Mouse (Mus musculus) WW6 (cell line): ENCODE data around the gene Dnaja2.

Experiments
- DNase-seq: peaks from one replicate; pipeline ENCODE4 v3.0.0-alpha.2; 2013; ENCODE audit warnings: low read depth, low spot score

Dnaja2 gene

GRCm38 (mm10) chr8:85554391-85555180, 558 bp downstream of the Dnaja2 start:
- no peak for DNase-seq

DNA sequence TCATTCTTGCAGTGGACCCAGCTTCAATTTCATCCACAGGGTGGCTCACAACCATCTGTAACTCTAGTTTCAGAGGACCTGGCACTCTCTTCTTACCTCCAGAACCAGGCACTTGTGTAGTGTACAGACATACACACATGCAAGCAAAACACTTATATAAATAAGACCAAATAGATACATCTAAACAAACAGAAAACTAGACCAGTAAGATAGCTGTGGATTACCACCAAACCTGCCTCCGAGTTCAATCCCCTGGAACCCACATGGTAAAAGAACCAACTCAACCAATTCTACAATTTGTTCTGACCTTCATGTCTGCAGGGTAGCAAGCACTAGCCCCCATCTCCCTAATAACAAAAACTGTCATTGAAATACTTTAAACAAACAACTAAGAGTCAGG, 3.2 kb downstream of the Dnaja2 start:
- DNase-seq: no peak

DNA sequence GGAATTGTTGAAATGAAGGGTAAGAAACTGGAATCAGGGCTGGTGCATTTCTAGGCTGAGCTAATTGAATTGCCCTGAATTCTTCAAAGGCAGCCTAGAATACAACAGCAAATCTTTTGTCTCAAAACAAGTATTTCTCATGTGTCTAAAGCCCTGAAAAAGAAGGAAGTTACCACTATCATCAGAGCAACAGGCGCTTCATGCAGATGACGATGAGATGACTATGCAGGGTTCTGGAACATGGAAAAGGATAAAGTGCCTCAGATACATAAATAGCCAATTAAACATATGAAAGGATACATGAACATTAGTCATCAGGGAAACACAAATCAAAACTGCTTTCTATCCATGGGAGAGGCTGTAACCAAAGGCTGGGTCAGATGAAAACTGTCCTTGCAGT, 18.8 kb downstream of the Dnaja2 start:
- no peak for DNase-seq

DNA sequence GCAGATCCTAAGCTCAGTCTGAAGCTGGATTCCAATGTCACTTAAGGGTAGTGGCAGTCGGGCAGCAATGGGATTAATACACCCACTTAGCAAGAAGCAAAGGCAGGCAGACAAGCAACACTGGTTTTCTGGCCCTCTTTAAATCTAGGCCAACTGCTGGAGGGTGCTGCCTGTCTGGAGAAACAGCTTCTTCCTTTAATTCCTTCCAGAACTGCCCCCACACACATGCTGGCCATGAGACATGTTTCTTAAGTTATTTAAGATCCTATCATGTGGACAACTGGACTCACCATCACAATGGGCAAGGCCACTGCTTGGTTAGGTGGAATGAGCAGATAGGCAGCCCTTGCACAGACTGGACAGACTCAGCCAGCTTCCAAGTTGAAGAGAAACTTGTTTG, 21.0 kb downstream of the Dnaja2 start:
- no peak for DNase-seq

GRCm38 (mm10) chr8:85533434-85533833, 21.7 kb downstream of the Dnaja2 start:
- DNase-seq: no peak

GRCm38 (mm10) chr8:85532843-85533242, 22.3 kb downstream of the Dnaja2 start:
- no peak for DNase-seq

DNA sequence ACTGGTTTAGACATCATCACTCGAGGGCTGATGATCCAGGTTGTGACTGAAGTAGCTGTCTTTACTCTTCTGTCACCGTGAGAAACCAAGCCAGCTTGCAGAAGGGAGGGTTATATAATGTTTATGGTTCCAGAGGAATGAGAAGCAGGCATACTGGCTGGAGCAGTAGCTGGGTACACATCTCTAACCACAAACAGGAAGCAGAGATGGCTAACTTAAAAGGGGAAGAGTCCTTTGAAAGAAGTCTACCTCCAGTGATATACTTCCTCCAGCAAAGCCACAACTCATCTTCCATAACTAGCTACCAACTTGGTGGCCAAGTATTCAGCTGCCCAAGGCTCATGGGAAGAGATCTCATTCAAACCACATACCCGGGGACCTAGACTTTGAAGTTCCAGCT, 23.7 kb downstream of the Dnaja2 start:
- no peak for DNase-seq

DNA sequence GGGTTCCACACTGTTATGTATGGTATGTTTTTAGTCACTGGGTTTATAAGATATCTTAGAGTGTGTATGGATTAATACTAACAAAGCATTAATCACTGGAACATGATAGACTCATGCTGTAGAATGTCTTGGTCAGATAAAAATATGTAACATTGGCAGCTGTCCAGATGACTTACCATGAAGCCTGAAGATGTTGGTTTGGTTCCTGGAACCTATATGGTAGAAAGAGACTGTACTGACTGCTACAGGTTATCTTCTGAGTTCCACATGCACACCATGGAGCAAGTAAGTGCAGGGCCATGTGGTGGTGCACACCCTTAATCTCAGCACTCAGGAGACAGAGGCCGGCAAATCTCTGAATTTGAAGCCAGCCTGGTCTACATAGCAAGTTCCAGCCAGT, 24.4 kb downstream of the Dnaja2 start:
- no peak for DNase-seq

DNA sequence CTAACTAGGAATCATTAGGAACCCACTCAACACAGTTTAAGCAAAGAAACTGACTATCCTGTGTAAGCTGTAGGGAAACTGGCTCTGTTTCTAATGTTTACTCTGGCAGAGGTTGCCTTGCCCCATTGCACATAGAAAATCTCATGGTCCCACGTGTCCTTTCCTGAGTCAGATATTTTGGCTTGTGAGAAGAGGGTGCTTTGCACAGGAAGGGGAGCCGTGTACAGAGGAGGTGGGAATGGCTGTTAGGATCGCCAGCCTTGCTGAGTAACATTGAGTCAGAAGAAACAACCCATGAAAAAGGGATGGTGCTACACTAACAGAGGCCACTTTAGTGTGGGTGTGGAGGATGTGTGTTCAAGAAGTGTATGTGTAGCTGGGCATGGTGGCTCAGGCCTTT, 26.2 kb downstream of the Dnaja2 start:
- no peak for DNase-seq

GRCm38 (mm10) chr8:85526105-85526504, 29.0 kb downstream of the Dnaja2 start:
- DNase-seq: peak; percentile 43

DNA sequence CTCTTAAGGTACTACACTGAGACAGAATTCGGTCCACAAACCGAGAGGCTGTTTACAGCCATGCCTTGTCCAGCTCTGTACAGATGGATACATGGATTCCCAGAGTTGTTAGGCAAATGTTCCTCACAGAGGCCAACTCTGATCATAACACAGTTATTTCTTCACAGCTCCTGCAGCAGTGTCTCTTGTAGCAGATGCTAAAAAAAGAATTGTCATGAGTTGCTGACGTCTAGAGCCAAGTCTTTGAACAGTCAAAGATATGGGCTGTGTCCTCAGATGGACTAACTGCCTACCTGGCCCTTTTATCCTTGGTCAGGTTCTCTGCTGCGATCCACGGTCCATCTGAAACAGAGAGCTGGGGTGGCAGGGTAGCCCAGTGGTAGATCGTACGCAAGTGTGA, 31.1 kb downstream of the Dnaja2 start:
- DNase-seq: no peak

DNA sequence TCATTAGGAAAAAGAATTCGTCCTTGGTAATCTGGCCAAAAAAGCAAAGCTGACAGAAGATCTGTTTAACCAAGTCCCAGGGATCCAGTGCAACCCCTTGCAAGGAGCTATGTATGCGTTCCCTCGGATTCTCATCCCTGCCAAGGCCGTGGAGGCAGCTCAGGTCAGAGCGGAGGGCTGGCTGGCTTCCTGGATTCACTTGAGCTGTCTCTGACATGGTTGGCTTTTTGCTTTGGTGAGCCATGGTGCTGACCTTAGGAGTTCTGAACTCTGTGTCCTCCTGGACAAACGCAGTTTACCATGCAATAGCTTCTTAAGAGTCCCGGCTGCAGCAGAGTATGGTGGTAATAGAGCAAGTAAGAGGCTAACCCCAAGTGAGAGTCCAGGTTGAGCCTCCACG, 33.8 kb downstream of the Dnaja2 start:
- no peak for DNase-seq

DNA sequence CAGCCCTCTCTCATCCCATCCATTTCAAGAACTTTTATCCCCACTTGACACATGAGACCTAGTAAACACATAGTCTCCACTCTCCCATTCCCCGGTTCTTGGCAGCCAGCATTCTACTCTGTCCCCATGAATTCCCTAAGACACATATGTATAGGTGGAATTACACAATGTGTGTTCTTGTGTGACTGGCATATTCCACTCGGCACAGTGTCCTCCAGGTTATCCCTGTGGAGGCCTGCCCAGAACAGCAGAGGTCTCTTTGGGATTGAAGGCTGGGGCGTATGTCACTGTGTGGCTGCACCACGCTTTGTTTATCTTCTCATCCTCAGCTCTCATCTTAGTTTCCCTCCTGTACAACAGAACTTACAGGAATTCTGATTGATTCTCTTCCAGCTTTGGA, 34.6 kb downstream of the Dnaja2 start:
- DNase-seq: no peak

GRCm38 (mm10) chr8:85517956-85518355, 37.2 kb downstream of the Dnaja2 start:
- DNase-seq: no peak

- no peak for DNase-seq
These were observed 37.8 kb downstream of the Dnaja2 start for GRCm38 (mm10) chr8:85517336-85517735.

DNA sequence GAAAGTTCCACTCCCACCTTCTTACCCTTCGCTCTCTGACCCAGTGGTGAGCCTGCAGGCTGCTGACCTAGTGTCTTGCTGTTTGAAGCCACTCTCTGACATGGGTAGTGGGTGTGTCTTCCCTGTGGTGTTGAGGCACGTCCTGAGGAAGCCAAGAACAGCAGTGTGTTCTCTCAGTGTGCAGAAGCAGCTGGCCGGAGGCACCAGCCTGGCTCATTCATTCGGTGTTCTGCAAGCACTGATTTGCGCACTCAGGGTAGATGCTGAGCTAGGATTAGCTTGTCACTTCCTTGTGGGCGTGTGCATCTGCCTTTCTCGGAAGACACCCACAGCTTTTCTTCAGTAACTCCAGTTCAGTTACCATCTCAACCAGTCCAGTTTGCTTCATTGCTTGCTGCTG, 39.8 kb downstream of the Dnaja2 start:
- no peak for DNase-seq

DNA sequence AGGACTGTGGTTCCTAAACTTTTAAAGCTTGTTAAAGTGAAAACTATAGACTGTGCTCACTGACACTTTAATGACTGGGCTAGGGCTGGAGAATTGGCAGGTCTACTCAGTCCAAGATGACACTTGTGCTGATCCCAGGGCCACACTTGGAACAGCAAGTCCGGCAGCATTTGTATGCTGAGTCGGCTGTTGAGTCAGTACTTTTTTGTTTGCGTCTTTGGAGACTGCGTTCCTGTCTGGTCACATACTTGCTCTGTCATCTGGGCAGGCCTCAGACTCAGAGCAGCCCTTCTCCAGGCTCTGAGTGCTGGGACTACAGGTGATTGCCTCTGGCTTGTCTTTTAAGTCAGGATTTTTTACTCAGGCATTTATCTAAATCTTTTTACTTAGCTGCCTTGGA, 41.9 kb downstream of the Dnaja2 start:
- DNase-seq: no peak

- DNase-seq: no peak
These were observed 42.9 kb downstream of the Dnaja2 start for GRCm38 (mm10) chr8:85512234-85512633.

DNA sequence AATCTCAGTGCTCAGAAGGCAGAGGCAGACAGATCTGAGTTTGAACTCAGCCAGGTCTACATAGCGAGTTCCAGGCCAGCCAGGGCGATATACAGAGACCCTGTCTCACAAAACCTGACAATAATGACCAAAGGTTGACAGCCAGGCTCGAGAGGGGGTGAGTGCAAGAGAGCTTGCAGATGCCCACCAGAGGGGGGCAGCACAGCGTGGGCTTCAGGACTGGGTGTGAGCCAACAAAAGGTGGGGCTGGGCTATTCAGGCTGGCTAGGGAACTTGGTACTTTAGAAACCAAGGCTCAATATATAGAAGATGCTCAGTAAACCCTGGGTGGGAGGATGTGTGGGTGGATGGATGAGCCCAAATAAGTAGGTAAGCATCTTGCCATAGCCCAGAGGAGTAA, 46.5 kb downstream of the Dnaja2 start:
- no peak for DNase-seq

- no peak for DNase-seq
These were observed 48.5 kb downstream of the Dnaja2 start for GRCm38 (mm10) chr8:85506620-85507019.

GRCm38 (mm10) chr8:85504704-85505103, 50.4 kb downstream of the Dnaja2 start:
- no peak for DNase-seq

DNA sequence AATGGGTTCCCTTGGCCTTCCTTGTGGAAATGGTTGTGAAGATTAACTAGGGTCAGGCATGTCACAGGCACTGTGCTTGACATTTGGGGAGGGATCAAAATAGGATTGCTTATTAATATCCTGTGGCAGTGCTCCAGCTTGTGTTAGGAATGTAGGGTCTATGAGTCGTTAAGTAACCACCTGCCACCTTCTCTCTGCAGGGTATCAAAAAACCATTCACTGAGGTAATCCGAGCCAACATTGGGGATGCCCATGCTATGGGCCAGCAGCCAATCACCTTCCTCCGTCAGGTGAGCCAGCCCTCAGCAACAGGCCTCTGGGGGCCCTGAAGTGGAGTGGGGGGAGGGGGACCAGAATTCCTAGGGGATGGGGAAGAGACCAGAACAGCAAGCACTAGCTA, 52.1 kb downstream of the Dnaja2 start:
- DNase-seq: no peak

GRCm38 (mm10) chr8:85502381-85502780, 52.8 kb downstream of the Dnaja2 start:
- DNase-seq: no peak
